Mouse (Mus musculus): Measurements from ENCODE around the gene Arpc5l. TPM values are rescaled to one million over a fixed set of nuclear protein-coding genes. Genes with fewer than 3 reads are reported as not detected.

The Arpc5l gene
- total and polyA plus RNA-seq, 3 experiments: 65.4 to 87.0 TPM; not detected in 1

GRCm38 (mm10) chr2:39007865-39008264 lies 2.7 kb downstream of the Arpc5l start (continued):
- no peak for TF ChIP-seq GABPA (IDR thresholded peaks at IDR 0.05; ENCODE audit: low read depth, low read length)
- TF ChIP-seq ZC3H11A (IDR thresholded peaks at IDR 0.05; ENCODE audit: low read depth, low read length): no peak
- peak; percentile 72; the same call in 1 of the 2 replicates for TF ChIP-seq TCF12 (IDR thresholded peaks at IDR 0.05; ENCODE audit: low read depth, low read length)
- TF ChIP-seq CHD2 (IDR thresholded peaks at IDR 0.05; ENCODE audit: low read length): no peak
- 0 out of 2 replicates have a peak, but pooled peaks have one; percentile 8 for TF ChIP-seq ETS1 (IDR thresholded peaks at IDR 0.05; ENCODE audit: low read depth, low read length)
- TF ChIP-seq RAD21 (IDR thresholded peaks at IDR 0.05; ENCODE audit: low read depth, low read length): no peak
- no peak for TF ChIP-seq USF1 (IDR thresholded peaks at IDR 0.05; ENCODE audit: low read depth, low read length)
- TF ChIP-seq MYC (IDR thresholded peaks at IDR 0.05; ENCODE audit: low read depth, low read length): no peak
- TF ChIP-seq NRF1 (IDR thresholded peaks at IDR 0.05; ENCODE audit: insufficient read depth, low read depth, low read length, poor library complexity, severe bottlenecking): peak; percentile 84
- no peak for TF ChIP-seq TAL1 (IDR thresholded peaks at IDR 0.05; ENCODE audit: low read length)
- no peak for TF ChIP-seq POLR2AphosphoS5 (IDR thresholded peaks at IDR 0.05; ENCODE audit: borderline replicate concordance, low read depth, low read length)
- peak; percentile 98 for TF ChIP-seq NELFE (IDR thresholded peaks at IDR 0.05; ENCODE audit: low read depth, low read length)

DNA sequence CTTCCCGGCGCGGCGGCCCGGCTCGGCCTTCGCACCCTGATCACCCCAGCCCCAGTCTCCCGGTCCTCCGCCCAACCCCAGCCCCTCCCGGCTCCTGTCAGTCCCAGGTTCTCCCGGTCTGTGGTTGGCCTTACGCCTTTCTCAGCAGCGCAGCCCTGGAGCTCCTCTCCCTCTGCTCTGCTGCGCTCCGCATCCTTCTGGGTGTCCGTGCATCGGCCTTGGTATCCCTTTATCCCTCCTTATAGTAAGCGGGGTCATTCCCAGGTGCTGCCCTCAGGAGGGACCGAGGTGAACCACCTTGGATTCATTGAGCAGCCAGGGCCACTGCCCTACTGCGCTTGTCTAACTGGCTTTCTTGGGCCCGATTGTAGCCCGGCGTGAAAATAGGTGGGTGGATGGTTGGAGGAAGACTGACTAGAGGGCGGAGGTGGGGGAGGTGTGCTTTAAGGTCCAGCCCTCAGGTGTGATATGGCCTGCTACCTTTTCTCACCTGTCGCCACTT lies 3.3 kb downstream of the Arpc5l start:
- H3K4me1 ChIP-seq (ENCODE audit: control insufficient read depth in 1 of 2, insufficient read depth in 2 of 2, low read length in 2 of 2): peaks cover 19 to 30% of the 10 kb centered on the region in 2 experiments
- no peaks in the 10 kb centered on the region for H3K27me3 ChIP-seq (ENCODE audit: control insufficient read depth in 1 of 2, insufficient read depth in 2 of 2, low read length in 2 of 2)
- peaks cover 4 to 28% of the 10 kb centered on the region in 2 experiments; a peak in 3 of 4 replicates for H3K36me3 ChIP-seq (ENCODE audit: control insufficient read depth in 1 of 2, insufficient read depth in 2 of 2, low read length in 2 of 2)
- H3K9ac ChIP-seq (ENCODE audit: control insufficient read depth, low read depth, low read length, poor library complexity, severe bottlenecking): peak overlapping the region; percentile 96
- TF ChIP-seq MAZ (IDR thresholded peaks at IDR 0.05; ENCODE audit: low read depth, low read length) (no peak), POLR2A (IDR thresholded peaks at IDR 0.05; ENCODE audit: control insufficient read depth in 1 of 2, insufficient read depth in 1 of 2, low read depth in 1 of 2, low read length in 2 of 2, poor library complexity in 1 of 2) (no peak), GABPA (IDR thresholded peaks at IDR 0.05; ENCODE audit: low read depth, low read length) (no peak), TAL1 (IDR thresholded peaks at IDR 0.05; ENCODE audit: low read length) (no peak), E2F4 (IDR thresholded peaks at IDR 0.05; ENCODE audit: borderline replicate concordance, low read depth, low read length) (no peak), USF2 (IDR thresholded peaks at IDR 0.05; ENCODE audit: borderline replicate concordance in 1 of 2, insufficient read depth in 1 of 2, low read depth in 1 of 2, low read length in 2 of 2) (no peak)
- peak overlapping the region; percentile 80 for H3K27ac ChIP-seq (ENCODE audit: control insufficient read depth, low read depth, low read length)
- no peaks in the 10 kb centered on the region for H3K9me3 ChIP-seq (replicated peaks; ENCODE audit: insufficient read depth, low read length)
- peak overlapping the region; percentile 65 to 85 for H3K4me3 ChIP-seq (ENCODE audit: control insufficient read depth in 1 of 2, insufficient read depth in 1 of 2, low read depth in 2 of 2, low read length in 2 of 2)
- peaks cover 50% of the 10 kb centered on the region for H3K79me2 ChIP-seq (ENCODE audit: control insufficient read depth, insufficient read depth, low read length, poor library complexity)
- peak; percentile 63 for DNase-seq (ENCODE audit: low read depth, low spot score)

GRCm38 (mm10) chr2:39008954-39009365 lies 3.8 kb downstream of the Arpc5l start:
- no peaks in the 10 kb centered on the region for H3K27me3 ChIP-seq (ENCODE audit: control insufficient read depth in 1 of 2, insufficient read depth in 2 of 2, low read length in 2 of 2)
- H3K36me3 ChIP-seq (ENCODE audit: control insufficient read depth in 1 of 2, insufficient read depth in 2 of 2, low read length in 2 of 2): peaks cover 8 to 28% of the 10 kb centered on the region in 2 experiments; a peak in 3 of 4 replicates
- peaks cover 45% of the 10 kb centered on the region for H3K79me2 ChIP-seq (ENCODE audit: control insufficient read depth, insufficient read depth, low read length, poor library complexity)
- H3K9me3 ChIP-seq (replicated peaks; ENCODE audit: insufficient read depth, low read length): no peaks in the 10 kb centered on the region
- peak; percentile 74 for DNase-seq (ENCODE audit: low read depth, low spot score)
- H3K27ac ChIP-seq (ENCODE audit: control insufficient read depth, low read depth, low read length): peak overlapping the region; percentile 80; the same call in 1 of the 2 replicates
- peak overlapping the region; percentile 96 for H3K9ac ChIP-seq (ENCODE audit: control insufficient read depth, low read depth, low read length, poor library complexity, severe bottlenecking)
- peak; percentile 44 for TF ChIP-seq ETS1 (IDR thresholded peaks at IDR 0.05; ENCODE audit: low read depth, low read length)
- TF ChIP-seq RAD21 (IDR thresholded peaks at IDR 0.05; ENCODE audit: low read depth, low read length): no peak
- TF ChIP-seq ZNF384 (IDR thresholded peaks at IDR 0.05; ENCODE audit: low read depth, low read length): peak; percentile 90
- TF ChIP-seq NELFE (IDR thresholded peaks at IDR 0.05; ENCODE audit: low read depth, low read length): no peak
- TF ChIP-seq ELF1 (IDR thresholded peaks at IDR 0.05; ENCODE audit: low read depth, low read length): peak; percentile 55; the same call in 1 of the 2 replicates
- TF ChIP-seq KAT2A (conservative IDR thresholded peaks at IDR 0.05; ENCODE audit: low read depth, low read length): no peak
- TF ChIP-seq EP300 (IDR thresholded peaks at IDR 0.05; ENCODE audit: low read depth in 1 of 2, low read length in 2 of 2): 0 out of 4 replicates have a peak, but pooled peaks of 1 of the 2 experiments have one; percentile 21
- peak; percentile 59; the same call in 1 of the 2 replicates for TF ChIP-seq RCOR1 (IDR thresholded peaks at IDR 0.05; ENCODE audit: low read depth, low read length)
- no peak for TF ChIP-seq JUND (IDR thresholded peaks at IDR 0.05; ENCODE audit: low read depth, low read length)
- H3K4me3 ChIP-seq (ENCODE audit: control insufficient read depth in 1 of 2, insufficient read depth in 1 of 2, low read depth in 2 of 2, low read length in 2 of 2): peak overlapping the region; percentile 65 to 85
- peaks cover 19 to 30% of the 10 kb centered on the region in 2 experiments for H3K4me1 ChIP-seq (ENCODE audit: control insufficient read depth in 1 of 2, insufficient read depth in 2 of 2, low read length in 2 of 2)
